In the genomic region with DNA sequence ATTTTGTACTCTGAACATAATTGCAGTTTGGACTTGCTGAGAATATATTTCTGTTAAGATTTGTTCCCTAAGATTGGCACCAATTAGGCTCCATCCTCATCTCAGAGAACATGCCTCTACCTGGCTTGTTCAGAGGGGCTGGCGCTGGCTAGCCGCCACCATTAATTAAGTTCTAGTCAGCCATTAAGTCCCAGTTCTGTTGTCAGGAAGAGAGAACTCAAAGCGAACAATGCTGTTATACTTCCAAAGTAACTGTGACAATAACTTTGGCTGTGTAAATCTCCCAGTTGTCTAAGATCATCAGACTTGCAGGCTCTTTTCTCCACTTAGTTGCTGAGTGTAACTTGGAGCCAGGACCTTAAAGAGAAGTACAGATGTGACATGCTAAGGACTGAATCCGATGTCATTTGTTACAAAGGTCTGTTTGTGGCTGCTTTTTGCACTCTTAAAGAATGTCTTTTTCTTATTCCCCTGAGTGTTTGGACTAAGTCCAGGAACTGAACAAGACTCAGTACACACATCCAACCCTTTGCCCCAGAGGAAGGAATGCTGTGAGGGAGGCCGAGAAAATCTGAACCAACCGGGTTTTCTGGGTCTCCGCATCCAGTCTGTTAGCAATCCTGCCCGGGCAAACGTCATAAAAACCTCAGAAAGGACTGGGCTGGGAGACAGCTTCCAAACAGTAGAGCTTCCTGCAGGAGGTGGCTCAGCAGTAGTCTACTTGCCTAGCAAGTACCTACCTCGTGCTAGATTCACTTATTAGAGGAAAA, we compare ENCODE assay signal across 7 mouse cellular contexts. TPM values are rescaled to one million over a fixed set of nuclear protein-coding genes. Genes with fewer than 3 reads are reported as not detected.
DNase-seq lines count a peak whose midpoint lies in the region; ATAC-seq and TF ChIP-seq lines count a peak whose summit lies in the region.

No protein-coding gene starts in this region.

- no peak for ATAC-seq in heart, embryonic 13.5 days (ENCODE audit: extremely low read depth, insufficient number of reproducible peaks, low FRiP score, low TSS enrichment)
- no peak for ATAC-seq in midbrain, embryonic 14.5 days (ENCODE audit: low FRiP score, low TSS enrichment)

- H3K27me3 ChIP-seq in MEL (ENCODE audit: control insufficient read depth in 1 of 2, insufficient read depth in 2 of 2, low read length in 2 of 2), result no peaks in the 10 kb centered on the region
- H3K27me3 ChIP-seq in heart, embryonic 13.5 days (replicated peaks), result no peaks in the 10 kb centered on the region
- H3K27me3 ChIP-seq in midbrain, embryonic 14.5 days (ENCODE audit: control insufficient read depth, insufficient read depth, low read length), result no peaks in the 10 kb centered on the region

- peaks cover 18 to 19% of the 10 kb centered on the region in 2 experiments for H3K4me1 ChIP-seq in MEL (ENCODE audit: control insufficient read depth in 1 of 2, insufficient read depth in 2 of 2, low read length in 2 of 2)
- peaks cover 37% of the 10 kb centered on the region for H3K4me1 ChIP-seq in heart, embryonic 13.5 days
- no peaks in the 10 kb centered on the region for H3K4me1 ChIP-seq in midbrain, embryonic 14.5 days (ENCODE audit: control insufficient read depth, insufficient read depth, low read length)

- H3K4me3 ChIP-seq in MEL (ENCODE audit: control insufficient read depth in 1 of 2, insufficient read depth in 1 of 2, low read depth in 2 of 2, low read length in 2 of 2), result 0 out of 4 replicates have a peak overlapping the region, but pooled peaks of 1 of the 2 experiments have one; percentile 4
- H3K4me3 ChIP-seq in heart, embryonic 13.5 days, result peak overlapping the region; percentile 9; the same call in 1 of the 2 replicates
- no peak overlapping the region for H3K4me3 ChIP-seq in midbrain, embryonic 14.5 days (replicated peaks; ENCODE audit: low read depth, low read length)

- H3K4me2 ChIP-seq in heart, embryonic 13.5 days, result peak overlapping the region; percentile 54
- H3K4me2 ChIP-seq in midbrain, embryonic 14.5 days (ENCODE audit: low read length), result no peak overlapping the region

- no peak for TF ChIP-seq RAD21 in MEL (IDR thresholded peaks at IDR 0.05; ENCODE audit: low read depth, low read length)

- TF ChIP-seq EP300 in MEL (IDR thresholded peaks at IDR 0.05; ENCODE audit: low read depth in 1 of 2, low read length in 2 of 2), result no peak

- H3K27ac ChIP-seq in MEL (ENCODE audit: control insufficient read depth, low read depth, low read length), result peak overlapping the region; percentile 72
- peak overlapping the region; percentile 95 for H3K27ac ChIP-seq in heart, embryonic 13.5 days (replicated peaks)
- 0 out of 2 replicates have a peak overlapping the region, but pooled peaks have one; percentile 32 for H3K27ac ChIP-seq in midbrain, embryonic 14.5 days (replicated peaks; ENCODE audit: low read depth, low read length)

- no peak for TF ChIP-seq POLR2A in MEL (IDR thresholded peaks at IDR 0.05; ENCODE audit: control insufficient read depth in 1 of 2, insufficient read depth in 1 of 2, low read depth in 1 of 2, low read length in 2 of 2, poor library complexity in 1 of 2)

- WGBS in heart, embryonic 13.5 days, result 31% methylated on average over 10 of the region's 10 CpGs
- 29% methylated on average over 10 of the region's 10 CpGs for WGBS in midbrain, embryonic 14.5 days

- no peak for TF ChIP-seq CTCF in MEL (IDR thresholded peaks at IDR 0.05 in 2 of 3, conservative IDR thresholded peaks at IDR 0.05 in 1 of 3; ENCODE audit: control insufficient read depth in 1 of 3, insufficient read depth in 1 of 3, low read depth in 2 of 3, low read length in 3 of 3, poor library complexity in 1 of 3, severe bottlenecking in 1 of 3)

- H3K79me2 ChIP-seq in MEL (ENCODE audit: control insufficient read depth, insufficient read depth, low read length, poor library complexity), result peaks cover under 1% of the 10 kb centered on the region; the same call in 1 of the 2 replicates

- peaks cover 0 to 22% of the 10 kb centered on the region in 2 experiments; a peak in 2 of 4 replicates for H3K36me3 ChIP-seq in MEL (ENCODE audit: control insufficient read depth in 1 of 2, insufficient read depth in 2 of 2, low read length in 2 of 2)
- no peaks in the 10 kb centered on the region for H3K36me3 ChIP-seq in heart, embryonic 13.5 days
- H3K36me3 ChIP-seq in midbrain, embryonic 14.5 days (ENCODE audit: control insufficient read depth, insufficient read depth, low read length), result no peaks in the 10 kb centered on the region

- no peak for DNase-seq in MEL (ENCODE audit: low read depth, low spot score)
- DNase-seq in embryo, embryonic 10 days (ENCODE audit: low spot score), result peak; percentile 54
- DNase-seq in kidney, postnatal 14 days, result peak; percentile 88
- DNase-seq in midbrain, embryonic 14.5 days, result no peak
- DNase-seq in right cerebral cortex, adult 2 months (ENCODE audit: low spot score in 2 of 2), result no peak
- no peak for DNase-seq in cerebellum, postnatal 4 days (ENCODE audit: low spot score in 2 of 2)

- H3K9ac ChIP-seq in MEL (ENCODE audit: control insufficient read depth, low read depth, low read length, poor library complexity, severe bottlenecking), result peak overlapping the region; percentile 44
- peak overlapping the region; percentile 71 for H3K9ac ChIP-seq in heart, embryonic 13.5 days
- H3K9ac ChIP-seq in midbrain, embryonic 14.5 days (replicated peaks; ENCODE audit: low read length), result no peak overlapping the region; the same call in 1 of the 2 replicates

- H3K9me3 ChIP-seq in MEL (replicated peaks; ENCODE audit: insufficient read depth, low read length), result no peaks in the 10 kb centered on the region
- no peaks in the 10 kb centered on the region for H3K9me3 ChIP-seq in heart, embryonic 13.5 days
- no peaks in the 10 kb centered on the region for H3K9me3 ChIP-seq in midbrain, embryonic 14.5 days (ENCODE audit: control insufficient read depth, low read length)

TF ChIP-seq in MEL, 35 proteins besides CTCF, POLR2A, EP300 and RAD21:
- TF ChIP-seq NRF1 (IDR thresholded peaks at IDR 0.05; ENCODE audit: insufficient read depth, low read depth, low read length, poor library complexity, severe bottlenecking) (no peak), ELF1 (IDR thresholded peaks at IDR 0.05; ENCODE audit: low read depth, low read length) (no peak), ZMIZ1 (IDR thresholded peaks at IDR 0.05; ENCODE audit: low read depth, low read length) (no peak), NELFE (IDR thresholded peaks at IDR 0.05; ENCODE audit: low read depth, low read length) (no peak), SMC3 (IDR thresholded peaks at IDR 0.05; ENCODE audit: low read depth, low read length) (no peak), ZNF384 (IDR thresholded peaks at IDR 0.05; ENCODE audit: low read depth, low read length) (no peak), BHLHE40 (IDR thresholded peaks at IDR 0.05; ENCODE audit: borderline replicate concordance, low read depth, low read length) (no peak), MXI1 (IDR thresholded peaks at IDR 0.05; ENCODE audit: low read depth, low read length) (no peak), TAL1 (IDR thresholded peaks at IDR 0.05; ENCODE audit: low read length) (no peak), RCOR1 (IDR thresholded peaks at IDR 0.05; ENCODE audit: low read depth, low read length) (no peak), MYB (IDR thresholded peaks at IDR 0.05; ENCODE audit: low read depth, low read length) (no peak), TCF12 (IDR thresholded peaks at IDR 0.05; ENCODE audit: low read depth, low read length) (no peak), MAX (IDR thresholded peaks at IDR 0.05; ENCODE audit: low read length) (no peak), USF1 (IDR thresholded peaks at IDR 0.05; ENCODE audit: low read depth, low read length) (no peak), ETS1 (IDR thresholded peaks at IDR 0.05; ENCODE audit: low read depth, low read length) (no peak), E2F4 (IDR thresholded peaks at IDR 0.05; ENCODE audit: borderline replicate concordance, low read depth, low read length) (no peak), MYC (IDR thresholded peaks at IDR 0.05; ENCODE audit: low read depth, low read length) (no peak)

RNA-seq across cellular contexts. Expression of gene Hnrnpl, which starts 6.3 kb away (rescaled TPM):
- 246 and 303 TPM in 2 replicates for total RNA-seq in MEL (2012; rRNA removed)
- polyA plus RNA-seq in MEL (2012; ENCODE audit: insufficient read depth in 1 of 2, insufficient read length in 2 of 2, low read depth in 1 of 2, low replicate concordance in 2 of 2, missing spikeins in 1 of 2), result 1,000 to 10,000 TPM in 1 of 2 experiments, 100 to 1,000 TPM in 1; 684 to 1,095 TPM
- polyA plus RNA-seq in heart, embryonic 13.5 days (2015; fragmentation: Nextera tagmentation; extraction: Ambion mirVana), result 168 TPM in 2 replicates
- 168 and 170 TPM in 2 replicates for polyA plus RNA-seq in midbrain, embryonic 14.5 days (2014; fragmentation: Nextera tagmentation; extraction: Ambion mirVana)

RNA-seq across cellular contexts. Expression of gene Rinl, which starts 13.3 kb away (rescaled TPM):
- total RNA-seq in MEL (2012; rRNA removed), result 32.9 and 39.9 TPM in 2 replicates
- polyA plus RNA-seq in MEL (2012; ENCODE audit: insufficient read depth in 1 of 2, insufficient read length in 2 of 2, low read depth in 1 of 2, low replicate concordance in 2 of 2, missing spikeins in 1 of 2), result 10 to 100 TPM in 1 of 2 experiments, not detected in 1; 63.9 TPM
- polyA plus RNA-seq in heart, embryonic 13.5 days (2015; fragmentation: Nextera tagmentation; extraction: Ambion mirVana), result 2.7 and 3.6 TPM in 2 replicates
- 1.1 and 2.4 TPM in 2 replicates for polyA plus RNA-seq in midbrain, embryonic 14.5 days (2014; fragmentation: Nextera tagmentation; extraction: Ambion mirVana)

RNA-seq across cellular contexts. Expression of gene Ech1, which starts 22.9 kb away (rescaled TPM):
- 82.8 and 99.5 TPM in 2 replicates for total RNA-seq in MEL (2012; rRNA removed)
- polyA plus RNA-seq in MEL (2012; ENCODE audit: insufficient read depth in 1 of 2, insufficient read length in 2 of 2, low read depth in 1 of 2, low replicate concordance in 2 of 2, missing spikeins in 1 of 2), result 10 to 100 TPM in 1 of 2 experiments, not detected in 1; 74.7 TPM
- polyA plus RNA-seq in heart, embryonic 13.5 days (2015; fragmentation: Nextera tagmentation; extraction: Ambion mirVana), result 169 and 182 TPM in 2 replicates
- polyA plus RNA-seq in midbrain, embryonic 14.5 days (2014; fragmentation: Nextera tagmentation; extraction: Ambion mirVana), result 62.4 and 78.1 TPM in 2 replicates

RNA-seq across cellular contexts. Expression of gene Lgals4, which starts 31.6 kb away (rescaled TPM):
- total RNA-seq in MEL (2012; rRNA removed), result 1.5 and 2.1 TPM in 2 replicates
- polyA plus RNA-seq in MEL (2012; ENCODE audit: insufficient read depth in 1 of 2, insufficient read length in 2 of 2, low read depth in 1 of 2, low replicate concordance in 2 of 2, missing spikeins in 1 of 2), result 1 to 10 TPM in 1 of 2 experiments, not detected in 1; 5.1 TPM
- 4.3 and 5.6 TPM in 2 replicates for polyA plus RNA-seq in heart, embryonic 13.5 days (2015; fragmentation: Nextera tagmentation; extraction: Ambion mirVana)
- polyA plus RNA-seq in midbrain, embryonic 14.5 days (2014; fragmentation: Nextera tagmentation; extraction: Ambion mirVana), result 1.7 and 3.3 TPM in 2 replicates

RNA-seq across cellular contexts. Expression of gene Nfkbib, which starts 34.8 kb away (rescaled TPM):
- total RNA-seq in MEL (2012; rRNA removed), result 30.7 and 32.9 TPM in 2 replicates
- 10 to 100 TPM in 1 of 2 experiments, not detected in 1; 52.7 TPM for polyA plus RNA-seq in MEL (2012; ENCODE audit: insufficient read depth in 1 of 2, insufficient read length in 2 of 2, low read depth in 1 of 2, low replicate concordance in 2 of 2, missing spikeins in 1 of 2)
- polyA plus RNA-seq in heart, embryonic 13.5 days (2015; fragmentation: Nextera tagmentation; extraction: Ambion mirVana), result 30.5 and 32.7 TPM in 2 replicates
- 55.9 and 66.2 TPM in 2 replicates for polyA plus RNA-seq in midbrain, embryonic 14.5 days (2014; fragmentation: Nextera tagmentation; extraction: Ambion mirVana)

Comparison
In these comparisons a context has a peak if more than half of its experiments do, and no peak if none do; other contexts are left out.
1. DNase-seq: peak in embryo, embryonic 10 days (single experiment) and kidney, postnatal 14 days (single experiment); none in MEL (single experiment), midbrain, embryonic 14.5 days (single experiment), right cerebral cortex, adult 2 months (0 of 2) and cerebellum, postnatal 4 days (0 of 2).
2. H3K27ac ChIP-seq: peak in every context shown above with its lines; median percentile 95 in heart, embryonic 13.5 days; 72 in MEL; 32 in midbrain, embryonic 14.5 days.
3. RNA of gene Rinl, which starts 13.3 kb away (polyA plus RNA-seq): 63.9 TPM in MEL; 2.7 to 3.6 TPM in heart, embryonic 13.5 days and 1.1 to 2.4 TPM in midbrain, embryonic 14.5 days; every median in the first group is over 10 times any median in the second.